Mouse (Mus musculus) lung, adult 2 months (tissue): ENCODE results near the gene Gab1. TPM values are rescaled to one million over a fixed set of nuclear protein-coding genes. Genes with fewer than 3 reads are reported as not detected.

Experiments used
- DNase-seq: peaks from one replicate; pipeline ENCODE4 v3.0.0; 2022
- H3K4me1 ChIP-seq: fragments of 200-500 bp; 2 replicates; pipeline ENCODE4 v1.6.1; 2011; ENCODE audit warnings: low read length; ENCODE audit not compliant: control insufficient read depth, insufficient read depth
- H3K4me3 ChIP-seq: fragments of 200-500 bp; replicated peaks from 2 replicates; pipeline ENCODE3; 2011; ENCODE audit warnings: low read depth, mild to moderate bottlenecking, control low read depth, low read length; ENCODE audit errors: extremely low read depth
- CTCF ChIP-seq: fragments of 200-500 bp; IDR thresholded peaks from 2 replicates; pipeline ENCODE4 v1.5.1; 2011; ENCODE audit warnings: mild to moderate bottlenecking, low read length, control low read depth; ENCODE audit not compliant: insufficient read depth
- POLR2A ChIP-seq: fragments of 200-500 bp; IDR thresholded peaks from 2 replicates; pipeline ENCODE4 v1.6.1; 2011; ENCODE audit warnings: low read depth, mild to moderate bottlenecking, control low read depth, low read length, borderline replicate concordance; ENCODE audit errors: extremely low read depth
- WGBS: fragments of 180-500 bp; shearing (Covaris S2); methylation state at CpG from one replicate; pipeline ENCODE4 v1.1.7; 2018; 5-methylcytosine and 5-hydroxymethylcytosine counted together
- polyA plus RNA-seq: library from polyadenylated mRNA; depleted of rRNA; stranded (reverse); fragments of >200 nt; gene quantifications from 2 replicates; pipeline ENCODE4 v1.2.3, GENCODE M21; 2012

Gab1 gene
- polyA plus RNA-seq, 1 experiment = 49.5 TPM

DNA sequence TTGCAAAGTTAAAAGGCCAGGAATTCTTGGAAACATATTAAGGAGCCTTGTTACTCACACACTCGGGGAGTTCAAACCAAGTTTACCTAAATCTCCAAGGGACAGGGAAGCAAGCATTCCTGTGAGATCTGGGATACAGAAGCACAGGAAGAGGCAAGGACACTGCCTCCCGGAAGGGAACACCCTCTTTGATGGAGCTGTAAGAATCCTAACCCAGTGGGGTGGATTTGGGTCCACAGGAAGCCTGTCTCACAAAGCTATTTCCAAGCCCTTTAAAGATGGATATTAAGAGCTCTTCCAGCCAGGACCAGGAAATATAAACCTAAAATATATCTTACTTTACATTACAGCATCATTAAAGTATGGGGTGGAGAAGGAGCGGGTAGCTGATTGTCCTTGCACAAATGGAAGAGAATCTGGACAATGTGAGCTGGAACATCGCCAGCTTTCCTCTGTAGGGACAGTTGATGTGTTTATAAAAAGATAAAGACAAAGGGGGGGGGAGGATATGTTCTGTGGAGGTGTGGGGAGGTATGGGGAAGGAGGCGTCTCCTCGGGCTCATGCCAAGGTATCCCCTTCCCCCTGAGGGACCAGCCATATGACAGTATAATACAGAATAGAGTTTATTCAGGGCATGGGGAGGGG lies 28.1 kb upstream of the Gab1 start:
- no peak for DNase-seq
- no peak for TF ChIP-seq CTCF
- TF ChIP-seq POLR2A = no peak
- Histone ChIP-seq H3K4me3 (no peak overlapping the region), H3K4me1 (peaks cover 3% of the 10 kb centered on the region)
- 34% methylated on average over 6 of the region's 6 CpGs for WGBS

DNA sequence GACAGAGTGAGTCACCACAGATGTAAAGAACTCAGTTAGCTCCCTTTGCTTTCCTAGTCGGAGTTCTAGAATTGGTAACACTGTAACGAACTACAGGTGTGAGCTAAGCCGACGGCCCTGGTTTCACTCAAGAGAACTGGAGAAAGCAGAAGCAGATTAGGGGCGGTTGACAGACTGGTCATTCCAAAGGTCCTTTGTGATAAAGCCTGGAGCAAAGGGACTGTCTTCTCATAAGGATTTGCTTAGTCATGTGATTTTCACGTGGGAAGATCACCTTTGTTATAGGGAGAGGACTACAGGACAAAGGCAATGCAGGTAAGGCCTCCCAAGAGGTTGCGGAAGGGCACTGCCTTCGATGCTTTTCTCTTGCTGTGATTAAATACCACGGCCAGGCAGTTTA lies 22.0 kb upstream of the Gab1 start:
- DNase-seq = no peak
- no peaks in the 10 kb centered on the region for H3K4me1 ChIP-seq
- 87% methylated on average over 9 of the region's 9 CpGs for WGBS
- no peak overlapping the region for H3K4me3 ChIP-seq
- no peak for TF ChIP-seq CTCF
- no peak for TF ChIP-seq POLR2A

DNA sequence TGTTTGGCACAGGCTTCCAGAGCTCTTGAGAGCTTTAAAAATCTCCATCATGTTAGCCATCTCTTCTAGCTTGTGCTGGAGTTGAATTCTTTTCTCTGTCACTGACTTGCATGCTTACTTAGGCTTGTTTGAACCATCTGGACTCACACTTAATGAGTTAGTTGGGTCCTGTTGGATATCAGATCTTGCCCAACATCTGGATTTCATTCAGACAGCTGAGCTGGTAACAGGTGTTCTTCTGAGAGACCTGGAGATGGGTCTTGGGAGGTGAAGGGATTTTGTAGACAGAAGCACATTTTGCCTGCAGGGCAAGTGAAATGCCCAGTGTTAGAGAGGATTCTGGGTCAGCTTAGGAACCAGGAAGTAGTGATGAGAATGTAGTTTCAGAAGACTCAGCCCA lies 19.0 kb upstream of the Gab1 start:
- Histone ChIP-seq H3K4me1 (peaks cover 7% of the 10 kb centered on the region), H3K4me3 (no peak overlapping the region)
- DNase-seq = no peak
- no peak for TF ChIP-seq CTCF
- no peak for TF ChIP-seq POLR2A

DNA sequence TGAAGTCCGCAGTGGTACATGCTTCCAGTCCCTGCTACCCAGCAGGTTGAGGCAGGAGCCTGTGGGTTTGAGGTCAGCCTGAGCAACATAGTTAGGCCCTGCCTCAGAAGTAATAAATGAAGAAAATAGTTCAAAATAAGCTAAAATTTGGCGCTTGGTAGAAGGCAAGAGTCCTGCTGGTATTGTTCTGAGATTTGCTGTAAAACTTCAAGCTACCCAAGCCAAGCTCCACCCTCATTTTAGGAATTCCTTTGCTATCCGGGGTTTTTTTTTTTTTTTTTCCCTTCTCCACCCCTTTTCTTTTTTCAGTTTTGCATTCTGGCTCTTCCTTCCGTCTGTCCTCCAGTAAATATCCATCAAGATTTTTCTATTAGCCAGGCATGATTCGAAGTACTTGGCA lies 15.7 kb upstream of the Gab1 start:
- Histone ChIP-seq H3K4me3 (no peak overlapping the region), H3K4me1 (peaks cover 7% of the 10 kb centered on the region)
- WGBS = 54% methylated on average over 5 of the region's 5 CpGs
- no peak for DNase-seq
- TF ChIP-seq CTCF (no peak), POLR2A (no peak)

DNA sequence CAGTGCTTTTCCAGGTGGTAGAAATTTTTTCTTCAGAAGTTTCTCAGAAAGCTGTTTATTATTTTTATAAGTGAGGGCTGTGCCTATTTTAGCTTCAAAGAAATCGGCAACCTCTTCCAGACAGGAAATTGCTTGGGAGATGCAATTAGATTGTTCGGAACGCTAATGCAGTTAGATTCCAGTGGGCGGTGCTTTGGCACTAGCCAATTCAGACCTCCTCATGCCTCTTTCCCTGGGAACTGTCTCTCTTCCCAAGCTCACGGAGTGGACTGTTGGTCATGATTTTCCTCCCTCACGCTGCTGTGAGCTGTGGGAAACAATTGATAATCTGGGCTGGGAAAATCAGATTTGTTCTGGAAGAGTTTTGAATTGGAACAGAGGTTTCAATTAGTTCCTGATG lies 15.1 kb upstream of the Gab1 start:
- DNase-seq = no peak
- Histone ChIP-seq H3K4me1 (peaks cover 7% of the 10 kb centered on the region), H3K4me3 (no peak overlapping the region)
- WGBS = 25% methylated on average over 6 of the region's 6 CpGs
- TF ChIP-seq CTCF (no peak), POLR2A (no peak)

DNA sequence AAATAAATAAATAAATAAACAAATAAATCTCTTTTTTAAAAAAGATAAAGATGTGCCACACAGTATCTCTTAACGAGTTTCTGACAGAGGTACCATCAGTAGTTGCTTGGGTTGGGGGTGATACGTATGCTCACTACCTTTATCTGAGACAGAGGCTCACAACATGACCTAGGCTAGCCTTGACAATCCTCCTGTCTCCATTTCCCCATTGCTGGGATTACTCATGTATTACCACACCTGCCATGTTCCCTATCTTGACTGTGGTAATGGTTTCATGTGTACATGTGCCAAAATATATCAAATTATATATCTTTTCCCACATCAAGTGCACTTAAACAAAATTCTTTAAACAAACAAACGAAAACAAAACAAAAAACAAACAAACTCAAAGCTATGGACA lies 14.2 kb upstream of the Gab1 start:
- DNase-seq = no peak
- peaks cover 7% of the 10 kb centered on the region for H3K4me1 ChIP-seq
- no peak for TF ChIP-seq POLR2A
- no peak for TF ChIP-seq CTCF
- WGBS = 81% methylated on average over 3 of the region's 3 CpGs
- H3K4me3 ChIP-seq = no peak overlapping the region

DNA sequence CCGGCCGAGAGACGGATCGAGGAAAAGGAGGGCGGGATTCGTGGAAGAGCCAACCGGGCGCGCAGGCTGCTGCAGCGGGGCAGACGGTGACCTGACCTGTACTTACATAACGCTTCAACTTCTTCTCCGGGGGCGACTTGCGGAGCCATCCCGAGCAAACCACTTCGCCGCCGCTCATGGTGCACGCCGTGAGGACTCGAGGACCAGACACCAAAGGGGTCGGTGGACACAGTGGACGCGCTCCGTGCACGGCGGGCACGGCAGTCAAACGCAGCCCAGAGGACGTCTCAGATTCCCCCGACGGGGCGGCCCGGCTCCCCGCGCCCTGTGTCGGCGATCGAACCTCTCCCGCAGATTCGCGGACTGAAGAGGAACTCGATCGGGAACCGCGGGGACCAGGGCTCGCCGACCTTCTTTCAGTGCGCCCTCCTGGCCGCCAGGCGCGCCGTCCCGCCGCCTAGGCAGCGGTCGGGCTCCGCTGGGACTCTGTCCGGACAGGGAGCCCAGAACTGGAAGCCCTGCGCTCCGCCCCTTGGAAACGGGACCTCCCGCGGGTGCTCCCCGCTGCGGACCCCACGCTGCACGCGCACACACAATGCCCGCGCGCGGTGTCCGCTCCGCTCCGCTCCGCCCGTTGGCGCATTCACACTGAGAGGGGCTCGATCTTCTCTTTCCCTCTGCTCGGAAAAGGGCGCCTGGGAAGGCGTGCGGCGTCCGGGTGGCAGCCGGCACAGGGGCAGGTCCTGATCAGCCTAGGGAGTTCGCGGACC lies 708 bp downstream of the Gab1 start:
- H3K4me1 ChIP-seq = peaks cover 14% of the 10 kb centered on the region
- H3K4me3 ChIP-seq = peak overlapping the region; percentile 86
- DNase-seq = peak; percentile 76
- WGBS = under 1% methylated on average over 90 of the region's 90 CpGs
- TF ChIP-seq POLR2A (peak; percentile 27; the same call in 1 of the 2 replicates), CTCF (no peak)

DNA sequence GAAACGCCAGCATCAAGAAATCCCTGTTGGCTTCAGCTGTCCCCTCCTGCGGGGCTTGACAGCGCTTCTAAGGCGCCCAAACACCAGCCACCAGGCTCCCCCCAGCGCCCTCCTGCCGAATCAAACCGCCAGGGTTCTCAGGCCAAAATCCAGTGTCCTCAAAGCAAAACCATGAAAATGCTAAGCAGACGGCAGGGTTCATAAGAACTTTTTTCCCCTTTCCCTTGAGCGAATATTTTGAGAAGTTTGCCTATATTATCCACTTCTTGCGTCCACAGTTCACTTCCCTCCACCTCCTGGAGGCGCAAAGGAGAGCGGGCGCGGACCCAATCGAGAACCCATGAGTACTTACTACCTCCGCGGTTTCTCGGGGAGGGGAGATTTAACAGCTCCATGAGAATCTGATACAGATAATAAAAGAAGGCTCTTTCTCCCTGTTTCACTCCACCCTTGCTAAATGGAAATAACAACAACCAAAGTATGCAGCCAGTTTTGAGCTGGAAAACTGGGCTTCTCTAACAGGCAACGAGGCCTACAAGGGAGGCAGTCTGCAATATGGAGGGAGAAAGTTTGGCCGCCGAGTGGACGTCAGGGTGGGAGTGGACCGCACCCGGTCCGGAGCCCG lies 1.4 kb downstream of the Gab1 start:
- DNase-seq = peak; percentile 68
- WGBS = under 1% methylated on average over 26 of the region's 26 CpGs
- Histone ChIP-seq H3K4me1 (peaks cover 14% of the 10 kb centered on the region), H3K4me3 (peak overlapping the region; percentile 86)
- TF ChIP-seq POLR2A (0 out of 2 replicates have a peak, but pooled peaks have one; percentile 10), CTCF (0 out of 2 replicates have a peak, but pooled peaks have one; percentile 7)

DNA sequence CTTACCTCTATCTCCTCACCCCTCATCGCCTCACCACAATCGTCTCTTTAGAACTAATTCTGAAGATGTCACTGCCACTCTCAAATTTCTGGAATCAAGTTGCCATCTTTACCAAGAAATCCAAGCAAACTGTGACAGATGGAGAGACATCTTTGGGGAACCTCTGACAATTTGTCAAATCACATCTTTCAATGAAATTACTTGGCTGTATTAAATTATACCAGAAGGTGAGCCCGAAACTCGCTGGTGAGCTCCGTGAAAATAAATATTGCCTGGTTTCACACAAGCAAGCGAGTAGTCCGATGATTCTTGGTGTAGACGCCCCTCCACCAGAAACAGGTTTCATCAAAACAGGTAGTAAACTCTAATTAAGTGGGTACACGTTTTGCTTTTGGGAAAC lies 2.2 kb downstream of the Gab1 start:
- Histone ChIP-seq H3K4me1 (peaks cover 14% of the 10 kb centered on the region), H3K4me3 (peak overlapping the region; percentile 86)
- TF ChIP-seq CTCF = no peak
- TF ChIP-seq POLR2A = no peak
- no peak for DNase-seq
- 22% methylated on average over 9 of the region's 9 CpGs for WGBS

DNA sequence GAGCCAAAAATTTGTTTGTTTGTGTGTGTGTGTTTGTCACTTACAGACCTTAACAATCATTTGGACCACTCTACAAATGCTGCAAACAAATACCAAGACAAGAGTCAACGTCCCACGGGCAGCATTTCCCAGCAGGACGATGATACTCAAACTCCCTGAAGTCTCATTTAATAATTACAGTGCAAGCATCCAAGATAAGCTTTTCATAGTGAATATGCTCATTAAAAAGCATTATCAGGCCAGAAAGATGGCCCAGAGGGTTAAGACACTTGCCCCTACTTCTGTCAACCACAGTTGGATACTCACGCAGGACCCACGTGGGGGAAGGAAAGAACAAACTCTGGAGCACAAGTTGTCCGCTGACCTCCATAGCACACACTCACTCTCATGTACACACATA lies 4.8 kb downstream of the Gab1 start:
- TF ChIP-seq POLR2A (no peak), CTCF (no peak)
- no peak for DNase-seq
- Histone ChIP-seq H3K4me3 (no peak overlapping the region), H3K4me1 (peaks cover 21% of the 10 kb centered on the region)
- 56% methylated on average over 6 of the region's 6 CpGs for WGBS
